Mouse (Mus musculus) heart, adult 2 months (tissue): ENCODE data around the gene Denr.

Experiments
- CTCF ChIP-seq: fragments of 200-600 bp; IDR thresholded peaks from 2 replicates; pipeline ENCODE4 v1.8.1; 2022; ENCODE audit warnings: antibody characterized with exemption, mild to moderate bottlenecking, moderate library complexity
- EP300 ChIP-seq: fragments of 200-500 bp; IDR thresholded peaks from 2 replicates; pipeline ENCODE4 v1.6.1; 2011; ENCODE audit warnings: low read depth, low read length, control low read depth; ENCODE audit not compliant: insufficient read depth
- POLR2A ChIP-seq: fragments of 200-500 bp; IDR thresholded peaks from 2 replicates; pipeline ENCODE4 v1.6.1; 2011; ENCODE audit warnings: mild to moderate bottlenecking, low read depth, low read length, control low read depth; ENCODE audit not compliant: insufficient read depth

GRCm38 (mm10) chr5:123970576-123970975, 63.6 kb downstream of the Denr start:
- TF ChIP-seq POLR2A (no peak), CTCF (no peak), EP300 (no peak)
